Mouse (Mus musculus) gastrocnemius, postnatal 36 days (tissue): ENCODE results near the gene Cdk14. TPM values are rescaled to one million over a fixed set of nuclear protein-coding genes. Genes with fewer than 3 reads are reported as not detected.

Experiments
- DNase-seq, 2 experiments: peaks; one replicate each; pipeline ENCODE4 v3.0.0; 2022
- intact Hi-C: fragments of 180-260 bp; cut with DNase I; formaldehyde crosslinking; loops from one replicate; pipeline ENCODE4 v1.15.1; 2025
- long read RNA-seq, 2 experiments: library from polyadenylated mRNA; stranded (forward); transcript quantifications; one replicate each; pipeline ENCODE4 v2.0.0; 2021
- total RNA-seq, 2 experiments: library from RNA; stranded (reverse); gene quantifications; 2 replicates each; pipeline ENCODE4 v1.2.3; 2021

The Cdk14 gene
- total RNA-seq = 1 to 10 TPM; 4.2 to 4.9 TPM
- long read RNA-seq, experiment 1, partial matches to known transcripts = 0 of 2 reads
- long read RNA-seq, experiment 1, other reads (novel, unspliced or antisense) = 2 of 2 reads
- long read RNA-seq, experiment 2, partial matches to known transcripts = 0 of 1 reads
- long read RNA-seq, experiment 2, other reads (novel, unspliced or antisense) = 1 of 1 reads

GRCm38 (mm10) chr5:5419992-5420455 is at the start of gene Cdk14:
Cdk14 (minus strand) TSS chr5:5420312.
- peak in 1 of 2 experiments; percentile 12 for DNase-seq
- intact Hi-C loops = no loop called here

- no peak for DNase-seq
- intact Hi-C loops = no loop called here
These were observed 45.1 kb upstream of the Cdk14 start for GRCm38 (mm10) chr5:5465256-5465655.

- intact Hi-C loops = no loop called here
- DNase-seq = no peak
These were observed 11.8 kb upstream of the Cdk14 start for GRCm38 (mm10) chr5:5431746-5432438.

- intact Hi-C loops = no loop called here
These were observed 3.6 kb upstream of the Cdk14 start for GRCm38 (mm10) chr5:5423723-5424171.

GRCm38 (mm10) chr5:5423081-5423480 is 3.0 kb upstream of the Cdk14 start:
- DNase-seq = no peak
- intact Hi-C loops = no loop called here

More at GRCm38 (mm10) chr5:5423723-5424171, 3.6 kb upstream of the Cdk14 start:
- no peak for DNase-seq

- DNase-seq = no peak
- intact Hi-C loops = no loop called here
These were observed 1.3 kb upstream of the Cdk14 start for GRCm38 (mm10) chr5:5421439-5421838.

GRCm38 (mm10) chr5:5419253-5419652 is 859 bp downstream of the Cdk14 start:
- DNase-seq = no peak
- intact Hi-C loops = no loop called here

- DNase-seq = no peak
- intact Hi-C loops = no loop called here
These were observed 5.3 kb downstream of the Cdk14 start for GRCm38 (mm10) chr5:5414835-5415234.

- intact Hi-C loops = no loop called here
- no peak for DNase-seq
These were observed 8.2 kb downstream of the Cdk14 start for GRCm38 (mm10) chr5:5411886-5412285.

GRCm38 (mm10) chr5:5401986-5402385 is 18.1 kb downstream of the Cdk14 start:
- no peak for DNase-seq
- intact Hi-C loops = no loop called here

- intact Hi-C loops = no loop called here
- no peak for DNase-seq
These were observed 27.3 kb downstream of the Cdk14 start for GRCm38 (mm10) chr5:5392786-5393185.

GRCm38 (mm10) chr5:5380731-5381718 is 39.1 kb downstream of the Cdk14 start:
- intact Hi-C loops = loop anchor here (1.0 kb wide), 1 partner anchor 419 kb away; no protein-coding TSS in a partner anchor

GRCm38 (mm10) chr5:5379870-5380730 is 40.0 kb downstream of the Cdk14 start:
- intact Hi-C loops = loop anchor here (1.0 kb wide), 1 partner anchor 418 kb away; no protein-coding TSS in a partner anchor
- DNase-seq = peak; percentile 51 to 62

More at GRCm38 (mm10) chr5:5380731-5381718, 39.1 kb downstream of the Cdk14 start:
- DNase-seq = peak in 1 of 2 experiments; percentile 28

GRCm38 (mm10) chr5:5379501-5379869 is 40.6 kb downstream of the Cdk14 start:
- intact Hi-C loops = no loop called here
- no peak for DNase-seq

GRCm38 (mm10) chr5:5374393-5374792 is 45.7 kb downstream of the Cdk14 start:
- DNase-seq = no peak
- intact Hi-C loops = no loop called here

GRCm38 (mm10) chr5:5373541-5373940 is 46.6 kb downstream of the Cdk14 start:
- no peak for DNase-seq
- intact Hi-C loops = no loop called here

GRCm38 (mm10) chr5:5372936-5373335 is 47.2 kb downstream of the Cdk14 start:
- intact Hi-C loops = no loop called here
- DNase-seq = no peak

- no peak for DNase-seq
- intact Hi-C loops = no loop called here
These were observed 47.8 kb downstream of the Cdk14 start for GRCm38 (mm10) chr5:5372354-5372753.

- no peak for DNase-seq
- intact Hi-C loops = no loop called here
These were observed 49.6 kb downstream of the Cdk14 start for GRCm38 (mm10) chr5:5370322-5371082.
